Mouse (Mus musculus) brown adipose tissue, adult 24 weeks (tissue): ENCODE data around the gene Cacng7. TPM values are rescaled to one million over a fixed set of nuclear protein-coding genes. Genes with fewer than 3 reads are reported as not detected.
A peak's percentile ranks its signal among the peaks of the same experiment; 100 is the strongest.

Experiments used
- H3K27ac ChIP-seq: fragments of 200-500 bp; replicated peaks from 2 replicates; pipeline ENCODE4 v1.5.1; 2012; ENCODE audit warnings: low read depth, mild to moderate bottlenecking, low read length
- H3K4me1 ChIP-seq: fragments of 200-500 bp; 2 replicates; pipeline ENCODE4 v1.6.1; 2012; ENCODE audit warnings: low read length, mixed read lengths; ENCODE audit not compliant: control insufficient read depth, insufficient read depth, insufficient read length
- H3K4me3 ChIP-seq: fragments of 200-500 bp; 2 replicates; pipeline ENCODE4 v1.5.1; 2012; ENCODE audit warnings: low read depth, mild to moderate bottlenecking, low read length, moderate library complexity; ENCODE audit not compliant: insufficient read depth
- polyA plus RNA-seq: library from polyadenylated mRNA; stranded (reverse); fragments of >200 nt; gene quantifications from 2 replicates; pipeline ENCODE4 v1.2.4, GENCODE M21; 2012; ENCODE audit not compliant: missing spikeins, insufficient read depth, insufficient read length

Gene Cacng7
- polyA plus RNA-seq, 1 experiment, result 3.6 TPM

DNA sequence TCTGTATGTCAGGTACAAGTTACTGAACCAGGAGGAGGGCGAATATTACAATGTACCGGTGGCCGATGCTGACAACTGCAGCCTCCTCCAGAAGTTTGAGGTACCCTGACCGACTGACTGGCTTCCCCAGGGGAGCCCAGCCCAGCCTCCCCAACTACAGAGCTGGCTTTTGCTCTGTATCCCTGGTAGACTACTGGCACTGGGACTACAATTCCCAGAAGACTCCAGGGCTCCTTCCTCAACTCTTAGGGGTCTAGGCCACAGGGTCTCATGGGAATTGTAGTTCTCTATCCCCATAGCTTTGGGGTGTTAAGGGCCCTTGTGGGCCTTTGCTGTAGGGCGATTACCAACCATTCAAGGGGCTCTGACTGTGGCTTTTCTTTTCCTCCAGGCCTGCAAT, 18.6 kb upstream of the Cacng7 start:
- Histone ChIP-seq H3K27ac (no peak overlapping the region), H3K4me1 (no peaks in the 10 kb centered on the region), H3K4me3 (no peak overlapping the region)

DNA sequence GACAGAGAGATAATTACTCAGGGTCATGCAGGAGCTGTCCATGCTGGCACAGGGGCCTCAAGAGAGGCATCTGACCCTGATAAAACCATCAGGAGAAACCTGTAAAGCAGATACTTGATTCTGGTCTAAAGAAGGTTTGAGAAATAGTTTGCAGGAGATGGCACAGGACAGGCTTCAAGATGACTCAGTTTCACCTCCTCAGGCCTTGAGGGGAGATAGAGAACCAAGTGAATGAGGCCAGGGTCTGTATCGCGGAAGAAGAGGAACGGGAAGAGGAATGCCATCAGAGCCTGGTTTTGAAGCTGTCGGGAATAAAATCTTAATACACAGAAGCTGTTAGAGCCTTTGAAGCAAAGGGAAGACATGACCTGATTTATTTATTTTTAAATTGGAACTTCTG, 15.1 kb upstream of the Cacng7 start:
- H3K4me3 ChIP-seq, result no peak overlapping the region
- no peaks in the 10 kb centered on the region for H3K4me1 ChIP-seq
- no peak overlapping the region for H3K27ac ChIP-seq

DNA sequence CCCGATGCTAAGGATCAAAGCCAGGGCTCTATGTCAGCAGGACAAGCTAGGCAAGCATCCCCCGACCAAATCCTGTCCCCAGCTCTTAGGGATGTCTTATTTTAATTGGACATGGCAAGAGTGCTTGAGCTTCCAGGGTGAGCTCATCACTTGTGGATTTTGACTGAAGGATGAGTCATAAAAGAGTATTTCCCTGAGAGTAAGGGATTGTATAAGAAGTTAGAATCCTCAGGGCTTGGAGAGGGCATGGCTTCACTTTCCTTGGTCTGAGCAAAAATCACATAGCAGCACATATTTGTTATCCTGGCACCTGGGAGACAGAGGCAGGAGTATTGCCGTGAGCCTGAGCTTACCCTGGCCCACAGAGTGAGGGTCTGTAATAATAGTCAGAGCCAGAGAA, 11.9 kb upstream of the Cacng7 start:
- Histone ChIP-seq H3K27ac (no peak overlapping the region), H3K4me3 (no peak overlapping the region), H3K4me1 (no peaks in the 10 kb centered on the region)

DNA sequence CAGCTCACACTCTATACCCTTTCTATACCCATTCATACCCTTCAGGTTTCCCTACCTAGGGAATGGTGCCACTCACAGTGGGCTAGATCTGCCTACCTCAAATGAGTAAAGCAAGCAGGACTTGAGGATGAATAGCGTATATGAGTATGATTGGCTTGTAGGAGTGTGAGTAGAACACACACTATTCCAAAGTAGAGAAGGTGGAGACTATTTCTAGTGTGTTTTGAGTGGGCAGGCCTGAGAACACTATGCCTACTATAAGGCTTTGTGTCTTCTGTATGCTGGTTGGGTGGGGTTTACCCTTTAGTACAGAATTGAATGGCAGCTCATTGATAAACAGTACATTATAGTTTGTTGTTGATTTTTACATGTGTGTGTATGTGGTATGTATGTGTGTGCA, 8.9 kb upstream of the Cacng7 start:
- H3K4me1 ChIP-seq, result no peaks in the 10 kb centered on the region
- H3K4me3 ChIP-seq, result no peak overlapping the region
- no peak overlapping the region for H3K27ac ChIP-seq

DNA sequence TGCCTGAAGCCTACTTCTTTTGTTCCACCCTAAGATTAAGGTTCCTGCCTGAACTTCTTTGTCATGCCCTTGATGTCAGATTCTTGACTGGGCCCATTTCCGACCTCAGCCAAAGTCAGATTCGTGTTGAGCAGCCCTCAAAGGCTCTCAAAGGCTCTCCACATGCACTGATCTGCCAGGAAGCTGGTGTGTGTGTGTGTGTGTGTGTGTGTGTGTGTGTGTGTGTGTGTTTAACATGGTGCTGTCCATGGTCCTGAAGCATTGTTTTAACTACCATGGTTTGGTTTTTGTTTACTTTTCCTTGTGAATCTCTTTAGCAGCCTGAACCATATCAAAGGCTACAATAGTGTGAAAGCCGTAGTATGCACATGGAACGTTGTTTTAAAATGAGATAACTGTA, 4.8 kb upstream of the Cacng7 start:
- Histone ChIP-seq H3K27ac (no peak overlapping the region), H3K4me1 (no peaks in the 10 kb centered on the region), H3K4me3 (no peak overlapping the region)

DNA sequence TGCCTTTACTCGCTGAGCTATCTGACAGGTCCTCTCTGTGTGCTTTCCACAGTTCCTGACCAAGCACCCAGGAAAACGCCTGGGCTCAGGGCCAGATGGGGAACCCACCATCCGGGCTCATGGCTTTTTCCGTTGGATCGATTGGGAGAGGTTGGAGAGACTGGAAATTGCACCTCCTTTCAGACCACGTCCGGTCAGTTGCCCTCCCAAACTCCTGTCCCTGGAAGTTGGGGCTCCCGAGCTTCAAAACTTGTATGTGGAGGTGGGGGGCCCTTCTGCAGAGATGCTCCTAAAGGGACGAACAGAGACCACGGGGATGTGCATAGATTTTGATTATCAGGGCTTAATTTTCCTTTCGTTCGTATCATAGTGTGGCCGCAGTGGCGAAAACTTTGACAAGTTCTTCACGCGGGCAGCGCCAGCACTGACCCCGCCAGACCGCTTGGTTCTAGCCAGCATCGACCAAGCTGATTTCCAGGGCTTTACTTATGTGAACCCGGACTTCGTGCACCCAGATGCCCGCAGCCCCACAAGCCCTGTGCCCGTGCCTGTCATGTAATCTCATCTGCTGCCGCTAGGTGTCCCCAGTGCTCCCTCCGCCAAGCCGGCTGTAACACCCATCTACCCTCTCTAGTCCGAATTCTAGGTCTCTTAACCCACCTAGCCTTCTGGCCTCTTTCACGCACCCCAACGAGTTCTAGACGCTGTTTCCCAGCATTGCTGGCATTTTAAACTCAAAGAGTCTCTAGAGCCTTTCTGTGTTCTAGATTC, 2.8 kb upstream of the Cacng7 start:
- Histone ChIP-seq H3K27ac (no peak overlapping the region), H3K4me3 (no peak overlapping the region), H3K4me1 (no peaks in the 10 kb centered on the region)

DNA sequence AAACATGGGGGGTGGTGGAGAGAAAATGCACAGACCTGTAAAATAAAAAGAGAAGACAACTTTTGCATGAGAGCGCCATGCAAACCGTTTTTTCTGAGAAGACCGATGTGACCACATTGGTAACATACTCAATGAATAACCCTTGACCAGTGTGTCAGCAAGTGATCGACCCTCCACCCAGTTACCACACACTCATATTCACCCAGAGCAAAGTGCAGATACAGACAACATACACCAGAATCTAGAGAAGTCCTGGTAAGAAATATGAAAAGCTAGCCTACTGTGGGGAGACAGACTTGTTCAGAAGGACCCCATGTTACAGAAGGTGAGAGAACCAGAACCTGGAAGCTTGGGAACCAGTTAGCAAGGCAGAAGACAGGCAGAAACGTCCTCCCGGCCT, 1.6 kb upstream of the Cacng7 start:
- peak overlapping the region; percentile 54; the same call in 1 of the 2 replicates for H3K4me3 ChIP-seq
- no peak overlapping the region for H3K27ac ChIP-seq
- no peaks in the 10 kb centered on the region for H3K4me1 ChIP-seq

DNA sequence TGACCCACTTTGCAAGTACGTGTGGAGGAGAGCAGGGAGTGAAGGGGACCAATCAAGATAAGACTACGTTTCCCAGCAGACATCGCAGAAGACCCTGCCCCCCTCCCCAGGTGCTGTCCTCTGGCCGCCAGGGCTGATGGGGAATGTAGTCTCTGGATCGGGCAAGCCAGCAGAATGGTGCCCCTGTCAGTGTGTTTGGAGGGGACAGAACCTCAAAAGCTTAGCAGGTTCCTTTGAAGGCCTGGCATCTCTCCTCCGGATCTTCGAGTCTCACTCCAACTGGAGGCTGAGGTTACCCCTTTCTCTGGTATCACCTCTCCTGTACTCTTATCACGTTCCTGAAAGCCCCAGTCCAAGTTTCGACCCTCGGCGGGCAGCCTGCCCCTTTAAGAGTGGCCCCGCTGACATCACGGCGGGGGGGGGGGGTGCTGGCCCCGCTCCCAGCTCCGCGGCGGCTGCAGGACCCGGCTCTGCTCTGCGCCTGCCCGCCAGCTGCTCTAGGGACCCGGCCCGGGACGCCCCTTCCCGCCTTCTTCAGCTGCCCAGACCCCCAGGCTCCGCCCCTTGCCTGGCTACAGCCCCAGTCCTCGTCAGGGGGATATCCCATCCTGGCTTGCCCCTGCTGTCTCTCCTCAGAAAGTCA, 1.1 kb upstream of the Cacng7 start:
- Histone ChIP-seq H3K27ac (no peak overlapping the region), H3K4me1 (no peaks in the 10 kb centered on the region), H3K4me3 (peak overlapping the region; percentile 54)

DNA sequence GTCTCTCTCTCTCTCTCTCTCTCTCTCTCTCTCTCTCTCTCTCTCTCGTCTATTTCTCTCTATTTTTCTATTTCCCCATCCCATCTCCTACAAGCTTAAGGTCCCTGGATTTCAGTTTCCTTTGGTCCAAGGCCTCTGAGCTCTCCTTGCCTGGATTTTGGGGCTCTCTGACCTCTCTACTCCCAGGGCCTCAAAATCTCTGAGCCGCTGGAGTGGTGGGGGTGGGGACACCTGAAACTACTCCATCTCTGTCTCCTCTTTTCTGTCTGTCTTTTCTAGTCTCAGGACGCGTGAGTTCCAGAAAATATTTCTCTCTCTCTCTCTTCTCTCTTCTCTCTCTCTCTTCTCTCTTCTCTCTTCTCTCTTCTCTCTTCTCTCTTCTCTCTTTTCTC, 535 bp upstream of the Cacng7 start:
- no peak overlapping the region for H3K27ac ChIP-seq
- H3K4me1 ChIP-seq, result no peaks in the 10 kb centered on the region

DNA sequence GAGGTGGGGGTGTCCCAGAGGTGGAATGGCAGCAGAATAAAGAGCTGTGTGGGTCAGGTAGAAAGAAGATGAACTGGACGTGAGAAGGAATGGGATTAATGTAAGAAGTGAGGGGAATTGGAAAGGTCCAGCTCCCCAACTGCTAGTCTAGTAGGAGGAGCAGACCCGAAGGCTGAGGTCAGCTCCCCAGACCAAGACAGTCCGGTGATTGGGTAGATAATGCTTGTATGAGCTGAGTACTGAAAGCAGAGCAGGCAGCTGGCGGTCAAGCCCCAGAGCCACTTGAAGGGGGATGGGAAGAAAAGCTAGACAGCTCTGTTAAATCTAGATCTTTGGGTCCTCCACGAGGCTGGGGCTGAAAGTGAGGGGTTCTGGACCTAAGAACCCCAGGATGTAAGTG, 787 bp downstream of the Cacng7 start:
- Histone ChIP-seq H3K27ac (no peak overlapping the region), H3K4me1 (no peaks in the 10 kb centered on the region), H3K4me3 (peak overlapping the region; percentile 14; the same call in 1 of the 2 replicates)

More for the DNA sequence above, 535 bp upstream of the Cacng7 start:
- peak overlapping the region; percentile 54 for H3K4me3 ChIP-seq

DNA sequence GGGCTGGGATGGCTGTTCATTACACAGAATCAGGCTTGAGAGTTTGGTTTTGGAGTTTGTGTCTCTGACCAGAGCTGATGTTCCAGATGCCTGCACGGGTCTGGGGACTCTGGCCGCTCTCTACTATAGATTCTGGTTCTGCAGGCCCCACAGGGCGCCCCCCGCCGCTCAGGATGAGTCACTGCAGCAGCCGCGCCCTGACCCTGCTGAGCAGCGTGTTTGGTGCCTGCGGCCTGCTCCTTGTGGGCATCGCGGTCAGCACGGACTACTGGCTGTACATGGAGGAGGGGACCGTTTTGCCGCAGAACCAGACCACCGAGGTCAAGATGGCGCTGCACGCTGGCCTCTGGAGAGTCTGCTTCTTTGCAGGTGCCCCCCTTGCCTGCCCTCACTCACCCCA, 3.7 kb downstream of the Cacng7 start:
- H3K4me3 ChIP-seq, result no peak overlapping the region

DNA sequence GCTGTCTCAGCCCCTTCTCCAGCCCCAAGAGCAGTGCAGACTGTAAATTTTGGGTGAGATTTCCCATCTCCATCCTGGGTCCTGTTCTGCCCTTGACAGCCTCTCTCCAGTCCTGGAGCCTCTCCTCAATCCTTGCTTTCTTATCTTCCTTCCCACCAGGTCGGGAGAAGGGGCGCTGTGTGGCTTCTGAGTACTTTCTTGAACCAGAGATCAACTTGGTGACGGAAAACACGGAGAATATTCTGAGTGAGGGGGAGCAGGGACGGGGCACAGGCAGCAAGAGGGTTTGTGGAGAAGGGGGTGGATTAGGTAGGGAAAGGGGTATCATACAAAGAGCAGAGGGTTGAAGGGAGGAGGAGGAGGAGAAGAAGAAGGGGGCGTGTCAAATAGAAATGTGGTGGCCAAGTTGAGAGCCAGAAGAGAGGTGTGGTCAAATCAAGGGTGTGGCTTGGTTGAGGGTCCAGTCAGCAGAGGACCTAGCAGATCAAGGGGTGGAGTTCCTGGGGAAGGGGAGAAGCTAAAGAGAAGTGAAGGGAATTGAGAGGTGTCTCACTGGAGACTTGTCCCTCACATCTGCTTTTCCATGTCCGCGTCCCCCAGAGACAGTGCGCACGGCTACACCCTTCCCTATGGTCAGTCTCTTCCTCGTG, 5.7 kb downstream of the Cacng7 start:
- no peaks in the 10 kb centered on the region for H3K4me1 ChIP-seq
- no peak overlapping the region for H3K4me3 ChIP-seq

More for the DNA sequence above, 3.7 kb downstream of the Cacng7 start:
- Histone ChIP-seq H3K27ac (no peak overlapping the region), H3K4me1 (no peaks in the 10 kb centered on the region)

DNA sequence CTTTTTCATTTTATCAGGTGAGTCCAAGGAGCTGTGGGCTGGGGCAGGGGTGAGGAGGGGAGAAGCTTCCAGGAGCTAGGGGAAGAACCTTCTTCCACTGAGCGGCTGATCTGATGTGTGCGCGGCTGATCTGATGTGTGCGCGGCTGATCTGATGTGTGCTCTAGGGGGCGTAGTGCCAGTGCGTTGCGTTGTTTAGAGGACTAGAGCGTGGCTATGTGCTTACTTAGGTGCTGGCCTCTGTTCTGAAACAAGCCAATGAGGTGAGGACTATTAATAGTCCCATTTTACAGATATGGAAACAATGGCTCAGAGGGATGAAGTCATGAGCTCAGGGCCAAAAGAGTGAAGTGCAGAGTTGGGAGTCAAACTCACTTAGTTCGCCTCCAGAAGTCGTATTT, 6.3 kb downstream of the Cacng7 start:
- no peak overlapping the region for H3K27ac ChIP-seq
- H3K4me1 ChIP-seq, result no peaks in the 10 kb centered on the region
- no peak overlapping the region for H3K4me3 ChIP-seq

More for the DNA sequence above, 5.7 kb downstream of the Cacng7 start:
- no peak overlapping the region for H3K27ac ChIP-seq

DNA sequence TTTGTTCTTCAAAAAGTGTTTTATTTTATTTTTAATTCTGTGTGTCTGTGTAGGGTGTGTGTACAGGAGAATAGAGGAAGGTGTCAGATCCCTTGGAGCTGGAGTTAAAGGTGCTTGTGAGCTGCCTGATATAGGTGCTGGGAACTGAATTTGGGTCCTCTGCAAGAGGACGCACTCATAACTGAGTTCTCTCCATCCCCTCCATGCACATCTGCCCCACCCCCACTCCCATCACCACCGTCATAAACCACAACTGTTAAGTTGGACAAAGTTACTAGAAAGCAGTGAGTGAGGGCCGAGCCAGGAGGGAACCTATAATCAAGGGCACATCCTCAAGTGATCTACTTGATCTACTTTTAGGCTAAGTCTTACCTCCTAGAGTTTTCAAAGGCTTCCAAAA, 11.1 kb downstream of the Cacng7 start:
- Histone ChIP-seq H3K4me3 (no peak overlapping the region), H3K4me1 (no peaks in the 10 kb centered on the region), H3K27ac (no peak overlapping the region)

DNA sequence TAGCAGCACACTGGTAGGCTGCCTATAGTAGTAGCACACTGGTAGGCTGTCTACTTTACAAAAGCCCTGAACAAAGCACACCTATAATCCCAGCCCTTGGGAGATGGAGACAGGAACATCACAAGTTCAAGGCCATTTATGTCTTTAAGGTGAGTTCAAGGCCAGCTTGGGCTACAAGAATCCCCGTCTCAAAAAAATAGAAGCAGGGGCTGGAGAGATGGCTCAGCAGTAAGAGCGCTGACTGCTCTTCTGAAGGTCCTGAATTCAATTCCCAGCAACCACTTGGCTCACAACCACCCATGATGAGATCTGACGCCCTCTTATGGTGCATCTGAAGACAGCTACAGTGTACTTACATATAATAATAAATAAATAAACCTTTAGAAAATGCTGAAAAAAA, 12.5 kb downstream of the Cacng7 start:
- no peak overlapping the region for H3K4me3 ChIP-seq
- H3K4me1 ChIP-seq, result no peaks in the 10 kb centered on the region
- no peak overlapping the region for H3K27ac ChIP-seq
